Mouse (Mus musculus) gastrocnemius, postnatal 14 days (tissue): ENCODE data around the gene Dad1. TPM values are rescaled to one million over a fixed set of nuclear protein-coding genes. Genes with fewer than 3 reads are reported as not detected.

Source experiments
- DNase-seq: peaks from one replicate; pipeline ENCODE4 v3.0.0; 2021; ENCODE audit warnings: mixed read lengths
- intact Hi-C: fragments of 180-260 bp; cut with DNase I; formaldehyde crosslinking; loops from one replicate; pipeline ENCODE4 v1.15.1; 2025; ENCODE audit warnings: low total_unique reads
- total RNA-seq, 2 experiments: library from RNA; stranded (reverse); gene quantifications; 2 replicates each; pipeline ENCODE4 v1.2.3; 2021

Dad1 gene
- total RNA-seq, 2 experiments from 2014 or later: 67.4 to 70.3 TPM

DNA sequence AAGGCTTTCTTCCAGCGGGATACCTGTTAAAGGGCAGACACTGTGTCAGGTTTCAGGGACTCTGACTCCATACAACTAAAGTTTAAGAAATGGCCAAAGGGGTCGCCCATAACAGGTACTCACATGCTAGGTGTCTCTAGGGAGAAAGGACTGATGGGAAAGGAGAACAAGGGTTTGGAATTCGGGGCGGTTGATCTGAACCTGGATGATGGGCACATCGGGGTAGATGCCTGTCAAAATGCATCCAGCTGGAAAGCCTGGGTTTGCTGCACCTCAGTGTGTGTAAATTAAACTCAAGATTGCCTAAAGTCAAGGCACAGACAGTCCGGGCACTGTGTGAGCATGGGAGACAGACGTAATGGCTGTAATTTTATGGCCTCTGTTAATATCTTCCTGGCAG is 25.4 kb downstream of the Dad1 start:
- DNase-seq: no peak
- intact Hi-C loops: loop anchor here (5.0 kb wide), 1 partner anchor 219 kb away; no protein-coding TSS in a partner anchor

DNA sequence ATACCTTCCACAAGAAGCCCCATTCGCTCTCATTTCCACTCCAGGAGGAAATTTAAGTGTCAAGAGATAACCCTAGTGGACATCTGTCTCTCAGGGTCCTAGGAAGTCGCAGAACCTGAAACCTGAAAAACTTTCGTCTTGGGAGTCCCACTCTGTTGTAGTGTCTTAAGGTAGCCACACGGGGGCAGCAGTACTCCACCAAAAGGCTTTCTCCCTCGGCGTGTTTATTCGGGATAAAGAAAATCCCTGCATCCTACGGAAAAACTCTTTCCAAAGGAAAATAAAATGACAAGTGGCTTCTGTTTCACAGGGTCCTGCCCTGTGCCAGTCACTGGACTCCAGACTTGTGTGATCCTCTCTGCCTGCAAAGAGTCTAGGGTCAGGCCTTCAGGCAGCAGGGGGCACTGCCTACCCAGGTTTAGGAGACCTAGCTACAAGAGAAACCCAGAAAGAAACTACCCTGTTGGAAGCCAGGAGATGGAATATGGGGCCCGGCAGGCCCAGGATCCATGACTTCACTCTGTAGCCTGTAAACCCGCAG is 25.9 kb downstream of the Dad1 start:
- DNase-seq: peak; percentile 55
- intact Hi-C loops: loop anchor here (5.0 kb wide), 1 partner anchor 219 kb away; no protein-coding TSS in a partner anchor

DNA sequence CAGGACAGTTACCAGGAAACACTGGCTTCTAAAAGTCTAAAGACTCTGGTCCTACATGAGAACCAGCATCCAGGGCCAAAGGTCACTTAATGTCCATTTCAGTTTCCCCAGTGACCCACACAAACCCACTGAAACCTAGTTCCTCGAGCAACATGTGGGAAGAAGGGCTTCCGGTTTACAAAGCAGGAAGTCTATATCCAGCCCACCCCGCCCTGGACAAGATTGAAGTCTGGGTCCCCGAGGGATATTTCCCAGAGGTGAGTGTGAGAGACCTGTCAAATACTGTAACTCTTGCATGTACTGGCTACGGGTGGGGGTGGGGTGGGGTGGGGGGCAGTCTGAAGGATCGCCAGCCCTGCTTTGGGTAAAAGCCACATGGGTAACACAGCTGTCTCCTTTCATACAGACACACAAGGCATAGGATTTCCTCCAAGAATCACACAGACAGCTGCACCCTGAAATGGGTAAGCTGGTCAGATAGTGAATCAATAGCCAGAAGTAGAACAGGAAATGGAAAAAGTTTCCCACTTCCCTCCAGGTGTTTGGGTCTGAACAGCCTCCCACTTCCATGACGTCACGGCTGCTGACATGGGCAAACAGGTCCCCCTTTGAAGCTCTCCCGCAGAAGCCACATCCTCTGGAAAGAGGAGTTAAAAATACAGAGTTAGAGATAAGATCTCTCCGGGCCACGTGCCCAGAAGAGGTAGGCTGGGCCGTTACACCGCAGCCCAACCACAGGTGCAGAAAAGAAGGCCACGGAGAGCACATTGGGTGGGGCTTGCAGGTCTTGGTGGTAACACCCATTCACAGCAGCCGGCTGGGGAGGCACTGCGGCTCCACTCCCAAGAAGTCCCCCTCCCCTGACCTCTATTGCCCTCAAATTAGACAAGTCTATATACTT is 26.7 kb downstream of the Dad1 start:
- intact Hi-C loops: loop anchor here (5.0 kb wide), 1 partner anchor 220 kb away; no protein-coding TSS in a partner anchor
- peak; percentile 32 for DNase-seq

DNA sequence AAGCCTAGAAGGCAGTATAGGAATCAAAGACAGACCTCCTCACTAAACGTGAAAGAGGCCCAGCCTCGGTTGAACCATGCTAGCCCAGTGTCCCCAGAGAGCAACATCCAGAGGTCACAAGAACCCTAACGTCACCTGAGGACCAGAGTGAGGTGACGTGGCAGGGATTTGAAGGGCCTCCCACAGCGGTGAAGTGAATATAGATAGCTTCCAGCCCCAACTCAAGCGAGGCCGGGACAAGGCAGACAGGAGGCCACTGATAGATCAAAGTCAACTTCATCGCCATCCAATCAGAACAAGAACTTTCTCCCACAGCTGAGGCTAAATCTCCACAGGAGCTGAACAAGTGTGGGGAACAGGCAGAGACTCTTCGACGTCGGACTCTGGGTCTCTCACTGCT is 28.2 kb downstream of the Dad1 start:
- no peak for DNase-seq
- intact Hi-C loops: loop anchor here (5.0 kb wide), 1 partner anchor 222 kb away; no protein-coding TSS in a partner anchor

DNA sequence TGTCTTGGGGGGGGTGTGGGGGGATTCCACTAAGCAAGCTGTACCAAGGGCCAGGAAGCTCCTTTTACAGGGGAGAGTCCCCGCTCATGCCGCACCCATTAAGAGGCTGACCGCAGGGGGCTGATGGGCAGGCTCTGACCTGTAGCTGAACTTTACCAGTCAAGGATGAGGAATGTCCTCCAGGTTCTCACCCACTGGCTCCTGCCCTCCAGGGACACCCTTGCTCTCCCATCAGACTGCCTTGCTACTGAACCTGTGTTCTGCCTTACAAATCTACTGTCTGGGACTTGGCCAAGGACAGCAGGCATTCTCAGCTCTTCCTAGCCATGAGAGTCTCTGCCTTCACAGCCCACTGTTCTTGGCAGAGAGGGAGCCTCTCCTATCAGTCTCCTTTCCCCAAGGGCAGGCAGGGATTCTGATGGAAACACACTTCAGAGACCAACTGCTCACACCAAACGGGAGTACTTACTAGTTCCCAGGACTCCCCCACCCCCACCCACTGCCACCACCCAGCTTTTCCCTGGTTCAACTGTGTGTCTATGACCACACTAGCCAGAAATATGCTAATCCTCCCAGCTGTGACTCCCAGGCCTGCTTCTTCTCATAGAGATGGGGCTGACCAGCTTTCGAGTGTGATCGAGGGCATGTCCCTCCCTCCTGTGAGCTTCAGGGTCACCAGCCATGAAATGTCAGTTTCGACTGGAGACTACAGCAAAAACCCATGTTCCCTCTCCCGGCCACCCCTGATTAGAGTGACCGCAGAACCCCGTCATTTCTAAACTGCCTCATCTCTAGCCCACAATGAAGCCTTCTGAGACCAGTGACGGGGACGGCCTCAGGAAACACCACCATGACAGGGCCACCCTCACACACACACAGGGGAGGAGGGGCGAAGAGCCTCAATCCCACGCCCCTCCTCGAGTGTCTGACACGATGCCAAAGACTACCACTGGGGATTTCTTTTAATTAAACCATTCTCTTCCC is 29.1 kb downstream of the Dad1 start:
- intact Hi-C loops: loop anchor here (5.0 kb wide), 1 partner anchor 223 kb away; no protein-coding TSS in a partner anchor
- DNase-seq: no peak

DNA sequence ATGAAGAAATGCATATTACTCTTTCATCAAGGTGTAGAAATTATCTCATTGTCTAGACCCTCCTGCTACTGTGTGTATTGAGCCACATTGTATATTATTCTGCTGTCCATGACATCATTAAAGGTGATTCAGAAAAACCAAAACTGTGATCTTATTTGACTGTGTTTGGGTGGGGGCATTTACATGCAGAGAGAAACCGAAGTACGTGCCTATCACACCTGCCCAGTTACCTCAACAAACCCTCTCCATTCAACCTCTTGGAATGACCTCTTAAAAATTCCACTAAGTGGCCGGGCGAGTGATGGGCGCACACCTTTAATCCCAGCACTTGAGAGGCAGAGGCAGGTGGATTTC is 29.9 kb downstream of the Dad1 start:
- intact Hi-C loops: no loop called here

DNA sequence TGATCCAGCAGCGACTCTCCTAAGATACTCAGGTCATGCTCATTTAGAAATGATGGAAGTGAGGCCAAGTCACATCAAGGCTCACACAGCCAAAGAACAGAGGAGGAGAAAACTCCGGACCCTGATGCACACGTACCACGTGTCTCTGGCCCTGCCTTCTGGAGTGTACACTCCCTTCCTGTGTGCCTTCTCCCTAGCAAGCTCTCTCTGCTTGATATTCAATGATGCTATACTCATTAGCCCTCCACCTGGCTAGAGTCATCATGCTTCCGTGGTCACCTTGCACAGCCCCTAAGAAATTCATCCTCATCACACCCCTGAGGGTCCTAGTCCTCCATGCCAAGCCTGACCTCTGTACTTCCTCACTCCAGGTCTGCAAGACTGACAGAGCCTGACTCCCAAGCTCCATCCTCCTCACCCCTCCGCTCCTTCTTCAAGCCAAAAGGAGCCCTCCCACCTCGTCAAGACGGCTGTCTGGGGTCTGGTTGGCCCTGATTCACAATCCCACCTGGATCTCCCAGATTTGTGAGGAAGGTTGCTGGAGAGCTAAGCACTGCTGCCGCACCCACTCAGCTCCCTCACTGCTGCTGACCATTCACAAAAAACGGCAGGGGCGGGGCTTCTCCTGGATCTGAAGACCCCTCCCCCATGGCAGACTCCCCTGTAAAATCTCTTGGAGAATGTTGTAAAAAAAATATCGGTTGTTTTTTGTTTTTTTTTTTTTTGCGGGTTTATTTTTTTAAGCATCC is 30.4 kb downstream of the Dad1 start:
- intact Hi-C loops: no loop called here
- DNase-seq: no peak

More for the DNA sequence above, 29.9 kb downstream of the Dad1 start:
- no peak for DNase-seq

DNA sequence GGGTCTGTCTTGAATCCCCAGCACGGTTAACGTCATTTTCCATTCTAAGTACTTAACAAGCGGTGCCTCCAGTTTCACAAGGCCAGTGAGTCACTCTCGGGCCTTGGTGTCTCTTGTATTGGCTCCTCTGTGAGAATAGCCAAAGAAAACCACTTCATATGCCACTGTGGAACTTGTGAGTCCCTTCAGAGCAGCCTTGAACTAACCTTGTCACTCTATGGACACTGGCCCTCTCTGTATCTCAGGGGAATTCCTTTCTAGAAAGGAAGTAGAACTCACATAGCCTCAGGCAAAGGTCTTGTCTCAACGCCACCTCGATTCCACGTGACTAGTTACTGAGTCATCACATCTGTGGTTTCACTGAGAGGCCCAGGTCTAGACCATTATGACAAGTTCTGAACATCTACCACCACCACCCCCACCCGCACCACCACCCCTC is 31.6 kb downstream of the Dad1 start:
- no peak for DNase-seq
- intact Hi-C loops: no loop called here

DNA sequence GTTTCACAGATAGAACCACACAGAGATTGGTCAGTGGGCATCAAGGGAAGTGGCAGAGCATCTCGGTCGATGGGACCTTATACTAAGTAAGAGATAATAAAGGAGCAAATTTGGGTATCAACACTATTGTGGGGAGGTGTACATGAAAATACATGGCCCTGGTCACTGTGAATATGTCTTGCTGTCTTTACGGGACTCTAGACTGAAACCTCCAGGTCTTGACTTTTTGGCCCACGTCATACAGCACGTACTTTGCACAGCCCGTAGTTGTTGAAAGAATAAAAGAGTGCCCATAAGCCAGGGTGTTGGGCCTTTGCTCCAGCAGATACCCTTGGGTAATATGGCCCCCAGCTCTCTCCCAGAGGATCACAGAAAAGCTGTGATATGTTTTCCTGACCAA is 32.3 kb downstream of the Dad1 start:
- intact Hi-C loops: no loop called here

DNA sequence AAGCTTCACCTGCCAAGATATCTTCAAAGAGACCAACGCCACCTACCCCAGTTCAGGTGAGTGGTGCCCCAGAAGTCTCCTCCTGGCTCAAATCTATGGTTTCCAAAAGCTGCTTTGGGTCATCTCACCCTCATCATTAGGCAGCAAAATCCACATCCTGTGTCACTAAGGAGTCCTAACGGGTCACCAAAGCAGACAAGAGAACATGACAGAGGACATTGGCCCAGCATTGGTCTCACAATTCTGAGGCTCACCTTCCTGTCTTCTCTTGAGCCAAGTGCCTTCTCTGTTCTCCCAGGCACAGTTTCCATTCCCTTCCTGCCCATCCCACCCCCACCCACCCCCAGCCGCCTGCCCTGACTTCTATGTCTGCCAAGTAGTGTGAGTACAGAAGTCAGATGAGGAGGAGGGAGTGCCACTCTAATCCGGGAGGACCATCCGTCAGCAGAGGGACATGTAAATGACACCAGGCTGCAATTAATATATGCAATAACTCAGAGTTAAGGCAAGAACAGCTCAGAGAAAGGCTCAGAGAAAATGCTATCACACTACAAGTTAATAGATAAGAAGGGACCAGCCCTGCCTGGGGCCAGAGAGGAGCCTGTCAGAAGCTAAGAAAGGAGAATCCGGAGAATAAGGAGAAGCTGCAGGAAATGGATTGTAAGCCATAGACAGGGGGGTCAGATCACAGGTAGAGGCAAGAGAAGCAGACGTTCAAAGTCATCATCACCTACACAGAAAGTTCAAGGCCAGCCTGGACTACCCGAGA is 33.0 kb downstream of the Dad1 start:
- no peak for DNase-seq
- intact Hi-C loops: no loop called here

More for the DNA sequence above, 32.3 kb downstream of the Dad1 start:
- no peak for DNase-seq

DNA sequence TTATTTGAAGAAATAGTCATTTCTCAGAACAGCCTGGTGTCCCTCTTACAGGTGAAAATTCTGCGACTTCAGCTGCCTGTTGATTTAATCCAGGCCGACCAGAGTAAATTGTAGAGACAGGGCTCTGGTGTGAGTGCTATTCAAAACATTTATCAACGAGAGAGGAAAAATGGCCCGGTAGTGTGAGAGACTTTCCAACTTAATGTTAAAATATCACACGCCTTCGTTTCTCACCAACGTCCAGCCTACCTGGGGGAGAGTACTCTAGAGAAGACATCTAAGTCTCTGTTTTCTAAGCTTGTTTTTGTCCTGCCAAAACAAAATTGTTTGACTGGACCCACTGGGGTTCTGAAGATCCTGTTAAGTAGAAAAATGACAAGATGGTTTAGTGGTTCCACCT is 34.1 kb downstream of the Dad1 start:
- intact Hi-C loops: no loop called here
- DNase-seq: no peak

DNA sequence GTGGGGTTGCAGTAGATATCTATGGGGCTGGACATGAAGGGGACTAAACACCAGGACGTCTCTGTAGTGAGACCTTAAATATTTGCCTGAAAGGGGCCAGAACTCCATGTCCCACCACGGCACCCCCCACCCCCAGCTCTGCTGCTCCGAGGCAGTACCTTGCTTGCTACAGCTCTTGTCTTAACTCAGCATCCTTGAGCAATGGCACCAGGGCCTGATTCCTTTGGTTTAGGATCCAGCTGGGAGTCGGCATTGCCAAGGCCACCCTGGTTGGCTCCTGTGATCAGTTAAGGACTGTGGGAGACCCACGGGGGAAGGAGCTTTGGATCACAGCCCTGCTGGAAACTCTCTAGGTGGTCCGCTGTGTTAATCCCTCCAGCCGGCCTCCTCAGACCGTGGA is 34.6 kb downstream of the Dad1 start:
- intact Hi-C loops: no loop called here
- no peak for DNase-seq

DNA sequence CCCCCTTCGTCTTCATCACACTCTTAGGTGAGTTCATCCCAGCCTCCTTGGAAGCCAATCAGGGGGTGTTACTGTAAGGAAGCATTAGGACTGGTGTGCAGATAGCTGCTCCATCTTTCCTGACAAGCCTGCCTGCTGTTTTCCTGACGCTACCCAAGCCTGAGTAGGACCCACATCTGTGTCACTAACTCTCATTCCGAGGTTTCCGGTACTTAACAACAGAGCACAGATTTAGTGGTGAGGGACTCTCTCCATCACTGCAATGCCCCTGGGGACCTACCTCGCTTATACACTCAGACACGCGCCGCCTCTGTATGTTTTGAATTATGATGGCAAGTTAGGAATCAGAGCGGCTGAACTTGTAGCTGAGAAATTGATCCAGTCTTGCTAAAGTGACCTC is 35.2 kb downstream of the Dad1 start:
- no peak for DNase-seq
- intact Hi-C loops: no loop called here

DNA sequence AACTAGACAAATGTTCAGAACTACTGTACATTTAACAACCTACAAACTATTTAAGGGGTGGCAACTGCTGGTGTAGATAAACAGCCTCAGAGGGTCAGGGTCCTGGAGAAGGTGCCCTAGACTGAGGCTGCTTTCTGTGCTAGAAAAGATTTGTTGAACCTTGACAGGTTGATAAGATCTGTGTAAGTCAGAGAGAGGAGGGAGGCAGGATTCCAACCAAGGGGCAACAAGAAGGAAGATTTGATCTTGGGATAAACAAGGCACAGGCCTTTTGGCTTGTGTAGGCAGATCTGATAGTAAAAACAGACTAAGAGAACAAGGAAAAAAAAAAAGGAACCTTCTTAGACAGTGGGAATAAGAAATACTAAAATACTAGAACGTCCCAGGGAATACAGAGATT is 35.7 kb downstream of the Dad1 start:
- no peak for DNase-seq
- intact Hi-C loops: no loop called here

DNA sequence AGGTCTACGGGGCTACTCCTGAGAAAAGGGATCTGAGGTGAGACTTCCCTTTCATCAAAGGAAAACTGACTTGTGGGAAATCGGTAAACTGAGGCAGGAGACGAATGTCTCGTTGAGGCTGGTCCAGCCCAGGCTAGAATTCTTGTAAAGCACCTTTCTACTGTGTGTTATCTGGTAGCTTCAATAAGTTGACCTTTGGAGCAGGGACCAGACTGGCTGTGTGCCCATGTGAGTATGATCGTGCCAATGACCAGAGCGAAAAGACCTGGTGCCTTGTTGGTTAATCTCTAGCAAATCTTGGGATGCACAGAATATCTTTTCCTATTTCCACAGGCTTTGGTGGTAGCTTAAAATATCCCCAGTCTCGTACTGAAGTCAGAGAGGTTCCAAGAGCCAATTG is 37.8 kb downstream of the Dad1 start:
- DNase-seq: no peak
- intact Hi-C loops: no loop called here

DNA sequence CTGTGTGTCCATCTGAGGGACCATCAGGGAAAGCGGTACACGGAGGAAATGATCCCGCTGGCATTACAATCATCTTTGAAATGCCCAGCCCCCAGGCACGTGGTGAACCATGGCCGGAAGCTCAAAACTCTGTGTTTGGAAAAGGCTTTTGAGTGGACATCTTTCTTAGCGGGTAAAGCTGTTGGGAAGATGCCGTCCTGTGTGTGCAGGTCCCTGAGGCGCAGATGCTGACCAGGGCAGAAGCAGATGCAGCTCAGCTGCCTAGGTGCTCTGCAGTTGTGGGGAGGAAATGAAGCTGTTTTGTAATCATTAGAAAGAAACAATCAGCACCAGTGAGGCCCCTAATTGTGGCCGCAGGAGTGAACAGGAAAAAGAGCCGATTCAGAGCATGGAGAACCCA is 39.0 kb downstream of the Dad1 start:
- intact Hi-C loops: no loop called here
- DNase-seq: no peak

DNA sequence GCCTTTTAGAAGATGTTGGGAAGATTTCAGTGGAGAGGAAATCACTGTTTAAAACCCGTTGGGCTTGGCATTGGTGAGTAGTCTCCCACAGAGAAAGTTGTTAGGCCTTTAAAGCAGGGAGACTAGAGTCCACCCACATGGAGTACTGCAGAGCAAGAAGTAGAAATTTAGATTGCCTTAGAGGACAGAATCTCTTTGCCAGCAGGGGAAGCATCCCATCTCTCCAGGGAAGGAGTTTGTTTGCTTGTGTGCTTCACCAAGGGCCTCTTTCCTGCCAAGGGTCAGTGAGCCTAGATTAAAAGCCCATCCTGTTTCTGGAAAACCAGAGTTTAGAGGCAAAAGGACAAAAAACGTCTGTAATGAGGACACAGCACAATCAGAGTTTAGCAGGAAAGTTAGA is 39.4 kb downstream of the Dad1 start:
- intact Hi-C loops: no loop called here
- no peak for DNase-seq

DNA sequence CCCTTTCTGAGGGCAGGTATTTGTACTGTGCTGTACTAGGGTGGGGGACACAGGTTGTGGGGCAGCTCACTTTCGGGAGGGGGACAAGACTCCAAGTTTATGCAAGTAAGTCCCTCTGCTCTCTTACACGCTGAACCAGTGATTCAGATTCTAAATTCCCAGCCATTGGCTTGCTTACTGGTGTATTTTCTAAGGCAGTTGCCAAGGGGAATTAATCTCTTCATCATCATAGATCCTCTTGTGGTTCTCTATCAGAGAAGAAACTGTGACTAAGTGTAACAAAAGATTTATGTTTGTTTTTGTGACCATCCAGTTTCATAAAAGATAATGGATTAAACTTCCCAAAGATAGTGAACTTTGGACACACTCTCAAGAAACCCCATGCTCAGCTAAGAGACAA is 40.2 kb downstream of the Dad1 start:
- intact Hi-C loops: no loop called here
- no peak for DNase-seq
